Mouse (Mus musculus): ENCODE measurements at regions not wholly inside any gene's neighbourhood (a gene's known extent, or its start where the extent isn't known, plus 50 kb on each side); places are given as distances from the start of the nearest gene placed in this dataset.

- intact Hi-C loops (cut with DNase I), result no loop called here
- DNase-seq (ENCODE audit: low spot score in 2 of 2), result no peak
These were observed 130.7 kb downstream of the Cep170 start for GRCm38 (mm10) chr1:176683146-176683545.

- no peak for DNase-seq (ENCODE audit: low spot score in 2 of 2)
- intact Hi-C loops (cut with DNase I), result no loop called here
These were observed 131.9 kb downstream of the Cep170 start for GRCm38 (mm10) chr1:176681971-176682370.

- intact Hi-C loops (cut with DNase I), result no loop called here
- no peak for DNase-seq (ENCODE audit: low spot score in 2 of 2)
These were observed 138.7 kb downstream of the Cep170 start for GRCm38 (mm10) chr1:176675184-176675583.

GRCm38 (mm10) chr1:176671081-176671480 is 142.8 kb downstream of the Cep170 start:
- DNase-seq (ENCODE audit: low spot score in 2 of 2), result no peak
- intact Hi-C loops (cut with DNase I), result no loop called here

GRCm38 (mm10) chr1:176667552-176668306 is 146.1 kb downstream of the Cep170 start:
- intact Hi-C loops (cut with DNase I), result no loop called here
- no peak for DNase-seq (ENCODE audit: low spot score in 2 of 2)

DNA sequence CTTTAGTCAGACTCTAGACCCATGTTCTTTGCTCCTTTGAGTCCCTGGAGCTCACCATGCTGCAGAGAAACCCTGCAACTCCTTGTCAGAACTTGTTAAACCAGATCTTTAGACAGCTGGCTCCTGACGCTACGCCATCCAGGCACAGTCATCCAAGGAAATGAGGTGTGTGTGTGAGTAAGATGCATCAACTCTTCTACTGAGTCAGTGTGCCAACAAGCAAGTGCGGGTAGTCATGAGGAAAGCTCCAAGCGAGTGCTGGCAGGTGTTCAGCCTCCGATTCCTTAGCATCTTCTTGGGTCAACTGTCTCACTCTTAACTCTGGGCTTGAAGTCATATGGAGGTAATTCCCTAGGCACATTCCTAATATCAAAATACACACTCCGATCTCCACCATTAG is 153.6 kb downstream of the Cep170 start:
- intact Hi-C loops (cut with DNase I), result no loop called here
- DNase-seq (ENCODE audit: low spot score in 2 of 2), result no peak

DNA sequence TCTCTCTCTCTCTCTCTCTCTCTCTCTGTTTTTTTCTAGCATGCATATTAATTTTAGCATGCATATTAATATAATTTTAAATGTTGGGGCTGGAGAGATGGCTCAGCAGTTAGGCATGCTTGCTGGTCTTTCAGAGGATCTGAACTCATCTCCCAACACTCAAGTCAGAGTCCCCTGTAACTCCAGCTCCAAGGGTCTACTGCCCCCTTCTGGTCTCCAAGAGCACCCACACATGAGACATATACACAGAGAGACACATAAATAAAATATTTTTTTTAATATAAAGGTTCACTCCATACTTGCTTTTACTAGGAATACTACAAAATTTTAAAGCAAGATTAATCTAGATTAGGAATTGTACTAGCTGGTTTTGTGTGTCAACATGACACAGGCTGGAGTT is 155.2 kb downstream of the Cep170 start:
- intact Hi-C loops (cut with DNase I), result no loop called here
- DNase-seq (ENCODE audit: low spot score in 2 of 2), result no peak

DNA sequence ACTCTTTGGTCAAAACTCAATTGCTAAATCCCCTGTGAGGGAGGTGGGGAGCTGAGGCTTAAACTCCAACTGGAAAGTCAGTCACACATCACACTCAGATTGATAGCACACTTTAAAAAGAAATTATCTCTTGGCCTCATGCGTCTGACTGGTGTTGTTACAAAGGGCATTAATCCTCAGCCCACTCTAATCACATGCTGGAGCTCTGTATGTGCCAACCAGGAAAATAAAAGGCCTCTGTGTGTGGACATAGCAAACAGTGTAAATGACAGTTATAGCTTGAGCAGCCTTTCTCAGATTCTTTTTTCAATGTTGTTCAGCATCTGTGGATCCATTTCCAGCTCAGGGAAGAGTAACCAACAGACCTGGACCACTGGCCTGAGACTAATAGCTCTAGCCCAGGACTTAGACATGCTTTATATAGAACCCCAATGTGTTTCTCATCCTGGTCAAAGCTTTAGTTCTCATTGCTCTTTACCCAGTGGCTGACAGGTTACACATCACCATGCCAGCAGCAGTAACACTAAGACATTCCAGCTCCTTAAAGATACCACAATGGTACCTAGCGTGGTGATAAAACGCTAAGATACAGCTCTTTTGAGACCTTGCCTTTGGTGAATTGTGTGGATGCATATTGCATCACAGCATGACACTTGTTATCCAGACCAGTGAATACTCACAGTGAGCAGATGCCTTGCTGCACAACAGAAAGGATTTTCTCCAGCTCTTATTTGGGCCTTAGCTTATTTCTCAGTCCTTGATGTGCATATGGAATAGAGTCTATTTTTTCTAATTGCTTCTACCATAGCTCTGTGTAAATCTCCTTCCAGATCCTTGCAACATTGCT is 158.2 kb downstream of the Cep170 start:
- DNase-seq (ENCODE audit: low spot score in 2 of 2), result no peak

DNA sequence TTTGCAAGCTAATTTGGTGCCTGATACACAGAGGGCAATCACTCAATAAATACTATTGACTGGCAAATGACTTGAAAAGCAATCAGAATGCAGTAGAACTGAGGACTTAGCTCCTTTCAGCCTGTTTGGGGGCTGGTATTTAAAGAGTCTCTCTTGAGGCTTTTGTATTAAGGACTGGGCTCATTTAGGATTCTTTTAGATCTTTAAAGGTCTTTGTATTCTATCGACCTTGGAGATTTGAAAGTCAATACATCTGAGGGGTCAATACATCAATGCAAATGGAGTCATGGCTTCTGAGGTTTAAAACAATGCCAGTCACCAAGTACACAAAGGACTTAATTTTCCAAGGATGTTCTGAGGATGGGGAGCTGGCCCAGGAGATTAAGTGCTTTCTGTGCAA is 169.6 kb downstream of the Cep170 start:
- intact Hi-C loops (cut with DNase I), result no loop called here
- DNase-seq (ENCODE audit: low spot score in 2 of 2), result no peak

More for the DNA sequence above, 158.2 kb downstream of the Cep170 start:
- intact Hi-C loops (cut with DNase I), result no loop called here

DNA sequence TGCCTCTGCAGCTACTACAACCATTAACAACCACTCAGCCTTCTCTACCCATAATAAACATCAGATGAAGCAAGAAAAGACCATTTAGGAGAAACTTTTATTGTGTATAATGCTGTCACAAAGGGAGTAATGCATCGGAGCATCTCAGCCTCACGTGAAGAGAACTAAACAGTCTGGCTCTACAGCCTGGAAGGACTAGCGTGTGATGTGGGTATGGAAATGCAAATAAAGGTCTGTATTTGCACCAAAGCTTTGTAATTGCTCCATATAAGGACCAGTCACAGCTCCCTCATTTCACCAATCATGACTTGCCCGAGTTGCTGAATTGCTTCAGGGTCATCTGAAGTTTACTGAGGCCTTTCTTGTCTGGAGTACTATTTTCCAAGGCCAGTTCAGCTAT is 190.7 kb downstream of the Cep170 start:
- DNase-seq (ENCODE audit: low spot score in 2 of 2), result no peak
- intact Hi-C loops (cut with DNase I), result no loop called here

- intact Hi-C loops (cut with DNase I), result no loop called here
- DNase-seq (ENCODE audit: low spot score in 2 of 2), result peak; percentile 5 to 8
These were observed 191.7 kb downstream of the Cep170 start for GRCm38 (mm10) chr1:176622213-176622612.

DNA sequence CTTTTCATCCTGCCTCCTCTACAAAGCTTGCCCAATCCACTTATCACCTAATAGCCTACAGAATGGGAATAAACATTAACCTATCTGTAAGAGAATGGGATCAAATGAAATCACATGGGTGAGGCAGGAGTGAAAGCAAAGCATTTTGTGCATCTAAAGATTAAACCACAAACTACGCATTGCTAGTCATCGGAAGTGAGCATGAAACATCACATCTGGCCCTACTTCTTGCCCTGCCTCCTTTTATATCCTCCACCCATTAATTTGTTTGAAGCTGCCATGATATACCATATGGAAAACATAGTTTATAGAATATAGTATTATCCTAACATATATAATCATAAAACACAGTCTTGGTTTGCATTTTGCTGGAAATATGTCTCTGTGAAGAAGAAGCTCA is 192.6 kb downstream of the Cep170 start:
- no peak for DNase-seq (ENCODE audit: low spot score in 2 of 2)
- intact Hi-C loops (cut with DNase I), result no loop called here

GRCm38 (mm10) chr1:176618896-176619295 is 195.0 kb downstream of the Cep170 start:
- peak; percentile 18 to 29 for DNase-seq (ENCODE audit: low spot score in 2 of 2)
- intact Hi-C loops (cut with DNase I), result no loop called here

DNA sequence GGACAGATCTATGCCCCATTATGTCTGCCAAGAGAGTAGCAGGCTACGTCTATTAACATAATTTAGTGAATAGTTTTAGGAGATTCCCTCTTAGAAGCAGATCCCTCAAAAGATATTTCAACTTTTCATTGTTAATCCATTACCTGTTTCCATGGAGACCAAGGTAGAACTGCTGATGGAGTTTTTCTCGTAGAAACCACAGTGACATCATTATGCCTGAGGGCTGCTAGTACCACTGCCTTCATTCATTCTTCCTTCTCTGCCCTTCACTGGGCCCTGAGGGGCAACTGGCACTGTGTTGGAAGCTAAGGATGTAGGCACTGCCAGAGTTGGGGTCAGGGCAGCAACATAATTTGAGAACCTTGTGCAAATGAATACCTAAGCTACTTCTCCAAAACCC is 198.2 kb downstream of the Cep170 start:
- DNase-seq (ENCODE audit: low spot score in 2 of 2), result no peak
- intact Hi-C loops (cut with DNase I), result no loop called here

DNA sequence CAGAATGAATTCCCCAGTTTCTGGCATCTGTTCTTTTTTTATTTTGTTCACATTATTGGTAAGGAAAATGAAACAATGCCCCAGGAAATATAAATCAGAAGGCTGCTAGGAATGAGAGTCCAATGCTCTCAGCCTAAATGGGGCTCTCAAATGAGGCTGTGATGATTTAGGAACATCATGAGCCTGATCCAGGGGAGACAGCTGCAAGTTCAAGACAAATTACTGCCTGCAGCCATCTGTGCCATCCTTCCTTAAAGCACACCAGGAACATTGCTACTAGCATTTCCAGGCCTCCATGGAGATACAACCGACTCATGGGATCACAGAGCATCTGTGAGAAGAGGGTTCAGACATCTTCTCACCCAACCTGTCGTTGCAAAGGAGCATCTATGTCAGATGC is 219.6 kb downstream of the Cep170 start:
- peak in 1 of 2 experiments; percentile 4 for DNase-seq (ENCODE audit: low spot score in 2 of 2)
- intact Hi-C loops (cut with DNase I), result no loop called here

GRCm38 (mm10) chr1:176588144-176588543 is 225.7 kb downstream of the Cep170 start:
- intact Hi-C loops (cut with DNase I), result no loop called here
- DNase-seq (ENCODE audit: low spot score in 2 of 2), result no peak

DNA sequence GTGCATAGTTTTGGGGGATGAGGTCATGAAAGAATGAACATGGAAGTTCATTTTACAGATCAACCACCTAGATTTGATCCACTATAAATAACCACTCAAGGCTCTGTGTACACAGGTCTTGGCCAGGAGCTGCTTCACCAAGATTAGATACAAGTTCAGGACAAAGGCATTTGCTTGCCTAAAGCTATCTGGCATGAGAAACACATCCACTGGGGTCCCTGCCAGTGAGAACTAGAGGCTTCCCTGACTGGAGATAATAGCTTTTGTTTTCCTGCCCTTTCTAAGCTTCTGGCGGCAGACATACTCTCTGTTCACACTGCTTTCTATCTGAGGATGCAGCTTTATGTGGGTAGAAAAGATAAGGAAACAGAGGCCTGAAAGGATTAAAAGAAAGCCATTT is 240.2 kb downstream of the Cep170 start:
- intact Hi-C loops (cut with DNase I), result no loop called here
- DNase-seq (ENCODE audit: low spot score in 2 of 2), result no peak

- no peak for DNase-seq (ENCODE audit: low spot score in 2 of 2)
- intact Hi-C loops (cut with DNase I), result no loop called here
These were observed 255.1 kb downstream of the Cep170 start for GRCm38 (mm10) chr1:176558457-176559415.

GRCm38 (mm10) chr1:176534417-176534816 is 259.3 kb upstream of the Pld5 start:
- intact Hi-C loops (cut with DNase I), result no loop called here
- DNase-seq (ENCODE audit: low spot score in 2 of 2), result peak in 1 of 2 experiments; percentile 4

- intact Hi-C loops (cut with DNase I), result no loop called here
- DNase-seq (ENCODE audit: low spot score in 2 of 2), result no peak
These were observed 253.9 kb upstream of the Pld5 start for GRCm38 (mm10) chr1:176529037-176529436.

Data from left cerebral cortex, postnatal 36 days (tissue).